Mouse (Mus musculus) MEL (cell line): ENCODE data around the gene Adap2. TPM values are rescaled to one million over a fixed set of nuclear protein-coding genes. Genes with fewer than 3 reads are reported as not detected.

ENCODE experiments used
- DNase-seq: peaks from one replicate; pipeline ENCODE4 v3.0.0; 2011; ENCODE audit warnings: low read depth, low spot score
- H3K27ac ChIP-seq: 2 replicates; pipeline ENCODE4 v1.5.1; 2012; ENCODE audit warnings: low read depth, mild to moderate bottlenecking, control low read depth, low read length, moderate library complexity; ENCODE audit not compliant: control insufficient read depth
- H3K27me3 ChIP-seq, 2 experiments: fragments of 150-350 bp in 1 of 2; sonication (generic) in 1 of 2; 2 replicates each; pipeline ENCODE4 v1.6.1; 2012; ENCODE audit warnings: low read length in 2 of 2, mild to moderate bottlenecking in 2 of 2, improper control_type of control experiment in 1 of 2, moderate library complexity in 1 of 2; ENCODE audit not compliant: insufficient read depth in 2 of 2, control insufficient read depth in 1 of 2
- H3K36me3 ChIP-seq, 2 experiments: 2 replicates each; pipeline ENCODE4 v1.6.1; 2012 to 2014; ENCODE audit warnings: low read length in 2 of 2, improper control_type of control experiment in 1 of 2, inconsistent platforms in 1 of 2, mild to moderate bottlenecking in 1 of 2; ENCODE audit not compliant: insufficient read depth in 2 of 2, control insufficient read depth in 1 of 2
- H3K4me1 ChIP-seq, 2 experiments: fragments of 150-350 bp in 1 of 2; sonication (generic) in 1 of 2; 2 replicates each; pipeline ENCODE4 v1.6.1; 2012; ENCODE audit warnings: low read length in 2 of 2, improper control_type of control experiment in 1 of 2, mild to moderate bottlenecking in 1 of 2; ENCODE audit not compliant: insufficient read depth in 2 of 2, control insufficient read depth in 1 of 2
- H3K4me3 ChIP-seq, 2 experiments: fragments of 150-350 bp in 1 of 2; sonication (generic) in 1 of 2; 2 replicates each; pipeline ENCODE4 v1.5.1; 2012; ENCODE audit warnings: low read depth in 2 of 2, low read length in 2 of 2, mild to moderate bottlenecking in 2 of 2, moderate library complexity in 2 of 2, control low read depth in 1 of 2, improper control_type of control experiment in 1 of 2; ENCODE audit not compliant: control insufficient read depth in 1 of 2, insufficient read depth in 1 of 2
- H3K79me2 ChIP-seq: 2 replicates; pipeline ENCODE4 v1.6.1; 2012; ENCODE audit warnings: mild to moderate bottlenecking, low read length, moderate library complexity; ENCODE audit not compliant: control insufficient read depth, poor library complexity, insufficient read depth
- H3K9ac ChIP-seq: 2 replicates; pipeline ENCODE4 v1.6.1; 2012; ENCODE audit warnings: low read depth, mild to moderate bottlenecking, control low read depth, low read length, moderate library complexity; ENCODE audit not compliant: control insufficient read depth, poor library complexity, severe bottlenecking
- H3K9me3 ChIP-seq: fragments of 150-350 bp; sonication (generic); replicated peaks from 2 replicates; pipeline ENCODE4 v1.6.1; 2012; ENCODE audit warnings: mild to moderate bottlenecking, low read length, improper control_type of control experiment, moderate library complexity; ENCODE audit not compliant: insufficient read depth
- BHLHE40 ChIP-seq: IDR thresholded peaks from 2 replicates; pipeline ENCODE4 v1.6.1; 2012; ENCODE audit warnings: low read depth, mild to moderate bottlenecking, inconsistent platforms, low read length, improper control_type of control experiment, borderline replicate concordance
- CTCF ChIP-seq, 3 experiments: IDR thresholded peaks in 2 of 3; conservative IDR thresholded peaks in 1 of 3; 2 replicates each; pipeline ENCODE4 v1.5.1; 2011 to 2012; ENCODE audit warnings: low read length in 3 of 3, low read depth in 2 of 3, mild to moderate bottlenecking in 2 of 3, improper control_type of control experiment in 1 of 3, inconsistent platforms in 1 of 3, mixed read lengths in 1 of 3, moderate library complexity in 1 of 3; ENCODE audit not compliant: control insufficient read depth in 1 of 3, insufficient read depth in 1 of 3, poor library complexity in 1 of 3, severe bottlenecking in 1 of 3
- E2F4 ChIP-seq: IDR thresholded peaks from 2 replicates; pipeline ENCODE4 v1.6.1; 2011; ENCODE audit warnings: low read depth, low read length, improper control_type of control experiment, borderline replicate concordance
- ELF1 ChIP-seq: IDR thresholded peaks from 2 replicates; pipeline ENCODE4 v1.6.1; 2014; ENCODE audit warnings: low read depth, mild to moderate bottlenecking, inconsistent platforms, low read length, improper control_type of control experiment, moderate library complexity
- GABPA ChIP-seq: IDR thresholded peaks from 2 replicates; pipeline ENCODE4 v1.6.1; 2012; ENCODE audit warnings: low read depth, mild to moderate bottlenecking, inconsistent platforms, low read length, improper control_type of control experiment, moderate library complexity
- HCFC1 ChIP-seq: IDR thresholded peaks from 2 replicates; pipeline ENCODE4 v1.6.1; 2012; ENCODE audit warnings: low read depth, mild to moderate bottlenecking, inconsistent platforms, low read length, improper control_type of control experiment, moderate library complexity
- JUND ChIP-seq: IDR thresholded peaks from 2 replicates; pipeline ENCODE4 v1.6.1; 2011; ENCODE audit warnings: low read depth, mild to moderate bottlenecking, improper control_type of control experiment, low read length
- KAT2A ChIP-seq: conservative IDR thresholded peaks from 2 replicates; pipeline ENCODE4 v1.6.1; 2012; ENCODE audit warnings: low read depth, low read length, improper control_type of control experiment, inconsistent platforms
- MEF2A ChIP-seq: IDR thresholded peaks from 2 replicates; pipeline ENCODE4 v1.6.1; 2014; ENCODE audit warnings: low read depth, mild to moderate bottlenecking, inconsistent platforms, low read length, improper control_type of control experiment; ENCODE audit not compliant: poor library complexity, insufficient replicate concordance, severe bottlenecking; ENCODE audit errors: extremely low read depth
- MXI1 ChIP-seq: IDR thresholded peaks from 2 replicates; pipeline ENCODE4 v1.6.1; 2011; ENCODE audit warnings: mild to moderate bottlenecking, low read depth, low read length, improper control_type of control experiment
- MYB ChIP-seq: IDR thresholded peaks from 2 replicates; pipeline ENCODE4 v1.6.1; 2011; ENCODE audit warnings: mild to moderate bottlenecking, low read depth, low read length, improper control_type of control experiment
- NELFE ChIP-seq: IDR thresholded peaks from 2 replicates; pipeline ENCODE4 v1.6.1; 2011; ENCODE audit warnings: low read depth, low read length, improper control_type of control experiment
- NRF1 ChIP-seq: IDR thresholded peaks from 2 replicates; pipeline ENCODE4 v1.6.1; 2014; ENCODE audit warnings: low read depth, mild to moderate bottlenecking, inconsistent platforms, low read length, improper control_type of control experiment, moderate library complexity; ENCODE audit not compliant: poor library complexity, insufficient read depth, severe bottlenecking
- POLR2AphosphoS2 ChIP-seq: IDR thresholded peaks from 2 replicates; pipeline ENCODE4 v1.6.1; 2011; ENCODE audit warnings: low read length, improper control_type of control experiment
- RAD21 ChIP-seq: IDR thresholded peaks from 2 replicates; pipeline ENCODE4 v1.6.1; 2011; ENCODE audit warnings: mild to moderate bottlenecking, low read depth, low read length, improper control_type of control experiment
- SMC3 ChIP-seq: IDR thresholded peaks from 2 replicates; pipeline ENCODE4 v1.6.1; 2011; ENCODE audit warnings: low read depth, low read length, improper control_type of control experiment
- TBP ChIP-seq: IDR thresholded peaks from 2 replicates; pipeline ENCODE4 v1.8.0; 2011; ENCODE audit warnings: low read depth, low read length, improper control_type of control experiment
- TCF12 ChIP-seq: IDR thresholded peaks from 2 replicates; pipeline ENCODE4 v1.6.1; 2014; ENCODE audit warnings: low read depth, mild to moderate bottlenecking, inconsistent platforms, low read length, improper control_type of control experiment, moderate library complexity
- UBTF ChIP-seq: IDR thresholded peaks from 2 replicates; pipeline ENCODE4 v1.6.1; 2012; ENCODE audit warnings: low read depth, mild to moderate bottlenecking, inconsistent platforms, low read length, improper control_type of control experiment, moderate library complexity, borderline replicate concordance; ENCODE audit not compliant: insufficient read depth
- USF1 ChIP-seq: IDR thresholded peaks from 2 replicates; pipeline ENCODE4 v1.6.1; 2014; ENCODE audit warnings: low read depth, mild to moderate bottlenecking, inconsistent platforms, low read length, improper control_type of control experiment, moderate library complexity
- polyA plus RNA-seq, 2 experiments: library from polyadenylated mRNA; stranded (reverse) in 1 of 2; unstranded in 1 of 2; fragments of >175 nt in 1 of 2; fragments of >200 nt in 1 of 2; gene quantifications; 2 replicates each; pipeline versions ENCODE4 v1.2.1 to v1.2.4; 2012; ENCODE audit warnings: low replicate concordance in 2 of 2, low read depth in 1 of 2; ENCODE audit not compliant: insufficient read length in 2 of 2, insufficient read depth in 1 of 2, missing spikeins in 1 of 2
- total RNA-seq: library from RNA; depleted of rRNA; stranded (reverse); fragments of 300-350 nt; gene quantifications from 2 replicates; pipeline ENCODE4 v1.2.3, GENCODE M21; 2012

The Adap2 gene
- total and polyA plus RNA-seq, 3 experiments = not detected

DNA sequence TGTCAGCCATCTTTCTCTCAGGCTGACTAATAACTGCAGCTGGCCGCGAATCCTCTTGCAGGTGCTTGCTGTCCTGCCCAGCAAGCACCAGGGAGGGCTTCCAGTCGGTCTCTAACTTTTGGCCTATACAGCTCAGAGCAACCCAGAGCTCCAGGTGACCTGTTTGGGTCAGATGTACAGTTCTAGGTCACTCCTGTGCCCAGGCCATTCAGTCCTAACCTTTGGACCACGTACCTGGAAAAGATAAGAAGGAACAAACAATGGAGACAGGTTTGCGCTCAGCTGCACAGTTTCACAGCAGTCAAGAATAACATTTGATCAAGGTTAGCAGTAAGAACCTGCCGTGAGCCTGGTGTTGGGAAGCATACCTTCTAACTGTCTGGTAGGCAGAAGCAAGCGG lies 5.1 kb downstream of the Adap2 start:
- no peak for DNase-seq
- H3K4me1 ChIP-seq = no peaks in the 10 kb centered on the region; a peak in 1 of 4 replicates
- H3K79me2 ChIP-seq = no peaks in the 10 kb centered on the region
- no peak overlapping the region for H3K9ac ChIP-seq
- H3K4me3 ChIP-seq = no peak overlapping the region
- no peaks in the 10 kb centered on the region for H3K36me3 ChIP-seq
- H3K9me3 ChIP-seq = no peaks in the 10 kb centered on the region
- no peak for TF ChIP-seq ELF1
- TF ChIP-seq HCFC1 = no peak
- TF ChIP-seq MXI1 = no peak
- no peak for TF ChIP-seq NRF1
- TF ChIP-seq TBP = no peak
- no peak for TF ChIP-seq RAD21
- no peak for TF ChIP-seq GABPA
- TF ChIP-seq MEF2A = no peak
- no peak for TF ChIP-seq MYB
- no peak for TF ChIP-seq TCF12
- TF ChIP-seq CTCF (IDR thresholded peaks at IDR 0.05 in 2 of 3, conservative IDR thresholded peaks at IDR 0.05 in 1 of 3; ENCODE audit: control insufficient read depth in 1 of 3, insufficient read depth in 1 of 3, low read depth in 2 of 3, low read length in 3 of 3, poor library complexity in 1 of 3, severe bottlenecking in 1 of 3) = no peak
- TF ChIP-seq E2F4 = no peak
- no peak overlapping the region for H3K27ac ChIP-seq
- H3K27me3 ChIP-seq = peaks cover 4 to 12% of the 10 kb centered on the region in 2 experiments; a peak in 3 of 4 replicates

DNA sequence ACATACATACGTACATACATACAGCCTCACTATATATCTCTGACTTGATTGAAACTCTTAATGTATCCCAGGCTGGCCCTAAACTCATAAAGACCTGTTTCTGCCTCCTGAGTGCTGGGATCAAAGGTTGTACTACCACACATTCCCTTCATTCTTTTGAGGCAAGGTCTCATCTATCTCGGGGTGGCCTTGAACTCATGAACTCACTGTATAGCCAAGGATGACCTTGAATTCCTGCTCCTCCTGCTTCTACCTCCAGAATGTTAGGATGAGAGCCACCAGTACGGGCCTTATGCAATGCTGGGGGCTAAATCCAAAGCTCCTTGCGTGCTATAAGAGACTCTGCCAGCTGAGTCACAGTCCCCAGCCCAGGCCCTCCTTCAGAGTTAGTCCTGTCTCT lies 7.1 kb downstream of the Adap2 start:
- Histone ChIP-seq H3K79me2 (no peaks in the 10 kb centered on the region), H3K4me3 (no peak overlapping the region), H3K9ac (no peak overlapping the region), H3K36me3 (no peaks in the 10 kb centered on the region), H3K4me1 (no peaks in the 10 kb centered on the region; a peak in 1 of 4 replicates), H3K27ac (no peak overlapping the region), H3K27me3 (peaks cover 7 to 12% of the 10 kb centered on the region in 2 experiments; a peak in 3 of 4 replicates), H3K9me3 (no peaks in the 10 kb centered on the region)
- DNase-seq = no peak
- TF ChIP-seq USF1 = no peak
- no peak for TF ChIP-seq POLR2AphosphoS2
- TF ChIP-seq MEF2A = no peak
- TF ChIP-seq MXI1 = no peak
- no peak for TF ChIP-seq BHLHE40
- TF ChIP-seq KAT2A = no peak
- no peak for TF ChIP-seq HCFC1
- TF ChIP-seq UBTF = no peak
- TF ChIP-seq SMC3 = no peak
- no peak for TF ChIP-seq JUND
- no peak for TF ChIP-seq NELFE
